Mouse (Mus musculus): ENCODE measurements at regions not wholly inside any gene's neighbourhood (a gene's known extent, or its start where the extent isn't known, plus 50 kb on each side); places are given as distances from the start of the nearest gene placed in this dataset.

DNA sequence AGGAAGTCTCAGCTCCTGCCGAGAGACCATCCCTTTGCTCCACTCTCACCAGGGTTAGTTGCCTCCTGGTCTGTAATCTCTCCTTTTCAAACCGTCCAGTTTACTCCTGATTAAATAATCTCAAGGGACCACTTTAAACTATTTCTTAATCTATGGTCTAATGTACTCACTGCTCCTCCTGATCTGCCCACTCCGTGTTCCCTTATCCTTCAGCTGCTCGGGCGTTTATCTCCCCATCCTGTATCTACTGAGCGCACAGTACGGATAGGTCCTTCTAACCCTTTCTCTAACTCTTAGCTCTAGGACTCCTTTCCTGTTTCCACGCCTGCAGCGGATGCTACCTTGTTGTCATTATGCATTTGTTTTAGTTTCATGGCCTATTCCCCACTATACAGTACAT, 67.1 kb upstream of the Picalm start:
- peaks cover 15% of the 10 kb centered on the region; the same call in 1 of the 2 replicates for H3K4me1 ChIP-seq (replicated peaks; ENCODE audit: control insufficient read depth, insufficient read depth, low read length)
- H3K36me3 ChIP-seq (ENCODE audit: control insufficient read depth, insufficient read depth), result no peaks in the 10 kb centered on the region
- H3K27me3 ChIP-seq (replicated peaks; ENCODE audit: control insufficient read depth, insufficient read depth, low read length), result no peaks in the 10 kb centered on the region
- ATAC-seq, result no peak
- no peak overlapping the region for H3K27ac ChIP-seq (ENCODE audit: low read depth, low read length)
- no peak overlapping the region for H3K4me2 ChIP-seq (replicated peaks; ENCODE audit: low read depth)
- H3K9me3 ChIP-seq (ENCODE audit: control insufficient read depth), result no peaks in the 10 kb centered on the region
- H3K4me3 ChIP-seq (ENCODE audit: low read depth, low read length), result no peak overlapping the region
- no peak for TF ChIP-seq CTCF (IDR thresholded peaks at IDR 0.05; ENCODE audit: low read depth)
- no peak overlapping the region for H3K9ac ChIP-seq (ENCODE audit: low read depth, low read length)
- 76% methylated on average over 9 of the region's 9 CpGs for whole genome bisulfite sequencing

GRCm38 (mm10) chr7:90064198-90064597, 65.8 kb upstream of the Picalm start:
- TF ChIP-seq CTCF (IDR thresholded peaks at IDR 0.05; ENCODE audit: low read depth), result no peak
- no peaks in the 10 kb centered on the region for H3K36me3 ChIP-seq (ENCODE audit: control insufficient read depth, insufficient read depth)
- ATAC-seq, result no peak
- WGBS, result 89% methylated on average over 1 of the region's 1 CpGs
- H3K9me3 ChIP-seq (ENCODE audit: control insufficient read depth), result no peaks in the 10 kb centered on the region
- no peaks in the 10 kb centered on the region for H3K27me3 ChIP-seq (replicated peaks; ENCODE audit: control insufficient read depth, insufficient read depth, low read length)
- no peak overlapping the region for H3K9ac ChIP-seq (ENCODE audit: low read depth, low read length)
- no peak overlapping the region for H3K4me3 ChIP-seq (ENCODE audit: low read depth, low read length)
- H3K4me2 ChIP-seq (replicated peaks; ENCODE audit: low read depth), result no peak overlapping the region
- no peak overlapping the region for H3K27ac ChIP-seq (ENCODE audit: low read depth, low read length)
- H3K4me1 ChIP-seq (replicated peaks; ENCODE audit: control insufficient read depth, insufficient read depth, low read length), result peaks cover 15% of the 10 kb centered on the region; the same call in 1 of the 2 replicates

DNA sequence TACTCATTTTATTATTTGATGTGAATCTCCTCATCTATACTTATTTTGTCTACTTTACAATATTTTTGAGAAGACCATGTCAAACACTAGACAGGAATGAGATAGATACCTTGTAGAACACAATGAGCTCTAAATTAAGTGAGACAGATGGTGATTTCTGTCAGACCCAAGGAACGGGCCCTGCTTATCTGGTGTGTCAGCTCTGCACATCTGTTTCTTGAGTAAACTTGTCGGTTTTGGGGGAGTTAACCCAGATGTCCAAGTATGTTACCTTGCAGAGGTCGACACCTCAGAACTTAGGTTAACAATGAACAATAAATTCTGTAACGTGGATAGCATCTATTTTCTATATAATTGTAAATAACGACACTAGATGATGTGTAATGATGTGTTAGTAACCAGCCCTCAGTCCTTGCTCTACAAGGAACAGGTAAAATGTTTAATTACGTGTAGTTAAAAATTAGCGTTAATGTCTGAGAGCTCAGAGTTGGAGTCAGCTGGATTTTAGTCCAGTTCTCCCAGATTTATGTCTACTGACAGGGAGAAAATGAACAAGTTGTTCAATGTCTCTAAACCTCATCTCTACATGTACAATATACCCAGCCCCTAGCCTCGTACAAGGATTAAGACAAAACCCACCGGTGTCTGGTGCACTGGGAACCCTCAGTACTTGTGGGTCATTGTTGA, 64.6 kb upstream of the Picalm start:
- Histone ChIP-seq H3K27me3 (replicated peaks; ENCODE audit: control insufficient read depth, insufficient read depth, low read length) (no peaks in the 10 kb centered on the region), H3K4me3 (ENCODE audit: low read depth, low read length) (no peak overlapping the region), H3K9me3 (ENCODE audit: control insufficient read depth) (no peaks in the 10 kb centered on the region), H3K27ac (ENCODE audit: low read depth, low read length) (no peak overlapping the region), H3K4me1 (replicated peaks; ENCODE audit: control insufficient read depth, insufficient read depth, low read length) (peaks cover 7% of the 10 kb centered on the region; the same call in 1 of the 2 replicates), H3K4me2 (replicated peaks; ENCODE audit: low read depth) (no peak overlapping the region), H3K36me3 (ENCODE audit: control insufficient read depth, insufficient read depth) (no peaks in the 10 kb centered on the region), H3K9ac (ENCODE audit: low read depth, low read length) (no peak overlapping the region)
- TF ChIP-seq CTCF (IDR thresholded peaks at IDR 0.05; ENCODE audit: low read depth), result no peak
- ATAC-seq, result no peak
- 81% methylated on average over 9 of the region's 9 CpGs for WGBS

GRCm38 (mm10) chr7:90066275-90066674, 63.7 kb upstream of the Picalm start:
- H3K27ac ChIP-seq (ENCODE audit: low read depth, low read length), result no peak overlapping the region
- H3K36me3 ChIP-seq (ENCODE audit: control insufficient read depth, insufficient read depth), result no peaks in the 10 kb centered on the region
- TF ChIP-seq CTCF (IDR thresholded peaks at IDR 0.05; ENCODE audit: low read depth), result no peak
- H3K4me3 ChIP-seq (ENCODE audit: low read depth, low read length), result no peak overlapping the region
- 62% methylated on average over 5 of the region's 5 CpGs for WGBS
- no peak for ATAC-seq
- H3K4me2 ChIP-seq (replicated peaks; ENCODE audit: low read depth), result no peak overlapping the region
- no peaks in the 10 kb centered on the region for H3K9me3 ChIP-seq (ENCODE audit: control insufficient read depth)
- no peaks in the 10 kb centered on the region for H3K27me3 ChIP-seq (replicated peaks; ENCODE audit: control insufficient read depth, insufficient read depth, low read length)
- 0 out of 2 replicates have a peak, but pooled peaks cover 3% of the 10 kb centered on the region for H3K4me1 ChIP-seq (replicated peaks; ENCODE audit: control insufficient read depth, insufficient read depth, low read length)
- no peak overlapping the region for H3K9ac ChIP-seq (ENCODE audit: low read depth, low read length)

- ATAC-seq, result no peak
- Histone ChIP-seq H3K36me3 (ENCODE audit: control insufficient read depth, insufficient read depth) (no peaks in the 10 kb centered on the region), H3K27me3 (replicated peaks; ENCODE audit: control insufficient read depth, insufficient read depth, low read length) (no peaks in the 10 kb centered on the region), H3K4me3 (ENCODE audit: low read depth, low read length) (no peak overlapping the region), H3K4me1 (replicated peaks; ENCODE audit: control insufficient read depth, insufficient read depth, low read length) (no peaks in the 10 kb centered on the region), H3K27ac (ENCODE audit: low read depth, low read length) (no peak overlapping the region), H3K4me2 (replicated peaks; ENCODE audit: low read depth) (no peak overlapping the region), H3K9me3 (ENCODE audit: control insufficient read depth) (no peaks in the 10 kb centered on the region), H3K9ac (ENCODE audit: low read depth, low read length) (no peak overlapping the region)
- WGBS, result 82% methylated on average over 3 of the region's 3 CpGs
- no peak for TF ChIP-seq CTCF (IDR thresholded peaks at IDR 0.05; ENCODE audit: low read depth)
Observed at GRCm38 (mm10) chr7:90067961-90068665, 61.9 kb upstream of the Picalm start.

DNA sequence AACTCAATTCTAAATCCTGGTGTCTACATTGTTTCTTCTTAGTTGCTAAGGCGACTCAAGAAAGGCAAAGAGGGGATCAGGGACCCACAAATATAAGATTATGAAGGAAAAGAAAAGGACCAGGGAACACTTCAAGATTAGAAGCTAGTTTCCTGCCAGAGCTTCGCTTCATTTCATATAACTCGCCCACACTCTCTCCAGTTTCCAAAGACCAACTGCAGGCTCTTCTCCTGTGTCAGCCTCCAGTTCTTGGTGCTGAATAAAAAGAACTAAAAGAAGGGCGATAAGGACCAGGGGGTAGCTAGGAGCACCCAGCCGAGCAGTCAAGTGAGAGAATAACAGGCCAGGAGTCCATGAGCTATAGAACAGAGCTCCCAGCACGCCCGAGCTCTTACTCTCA, 59.7 kb upstream of the Picalm start:
- 79% methylated on average over 7 of the region's 7 CpGs for WGBS
- H3K27ac ChIP-seq (ENCODE audit: low read depth, low read length), result no peak overlapping the region
- no peak overlapping the region for H3K9ac ChIP-seq (ENCODE audit: low read depth, low read length)
- H3K4me1 ChIP-seq (replicated peaks; ENCODE audit: control insufficient read depth, insufficient read depth, low read length), result no peaks in the 10 kb centered on the region
- H3K4me2 ChIP-seq (replicated peaks; ENCODE audit: low read depth), result no peak overlapping the region
- no peak overlapping the region for H3K4me3 ChIP-seq (ENCODE audit: low read depth, low read length)
- TF ChIP-seq CTCF (IDR thresholded peaks at IDR 0.05; ENCODE audit: low read depth), result no peak
- H3K9me3 ChIP-seq (ENCODE audit: control insufficient read depth), result no peaks in the 10 kb centered on the region
- no peaks in the 10 kb centered on the region for H3K27me3 ChIP-seq (replicated peaks; ENCODE audit: control insufficient read depth, insufficient read depth, low read length)
- ATAC-seq, result no peak
- no peaks in the 10 kb centered on the region for H3K36me3 ChIP-seq (ENCODE audit: control insufficient read depth, insufficient read depth)
